Mouse (Mus musculus) midbrain, embryonic 13.5 days (tissue): Measurements from ENCODE around the gene Chrna9. TPM values are rescaled to one million over a fixed set of nuclear protein-coding genes. Genes with fewer than 3 reads are reported as not detected.
"Not testable (repeated sequence)": the region's sequence is repeated elsewhere in the genome, so short reads cannot be mapped to it uniquely, and the experiment has no call there.

Source experiments
- ATAC-seq: fragments of 200-750 bp; cut with Nextera tagmentation; 2 replicates; pipeline ENCODE4 v1.8.0; 2017; ENCODE audit warnings: mild to moderate bottlenecking, moderate TSS enrichment, moderate library complexity
- H3K27ac ChIP-seq: fragments of 300-500 bp; sonication (generic); 2 replicates; pipeline ENCODE4 v1.5.1; 2015; ENCODE audit warnings: inconsistent platforms, mild to moderate bottlenecking, moderate library complexity
- H3K27me3 ChIP-seq: fragments of 300-500 bp; sonication (generic); 2 replicates; pipeline ENCODE4 v1.6.1; 2015; ENCODE audit warnings: mild to moderate bottlenecking, inconsistent platforms
- H3K36me3 ChIP-seq: fragments of 300-500 bp; sonication (generic); 2 replicates; pipeline ENCODE4 v1.6.1; 2015; ENCODE audit warnings: mild to moderate bottlenecking, inconsistent platforms
- H3K4me1 ChIP-seq: fragments of 300-500 bp; sonication (generic); replicated peaks from 2 replicates; pipeline ENCODE4 v1.6.1; 2015; ENCODE audit warnings: inconsistent platforms
- H3K4me2 ChIP-seq: fragments of 300-500 bp; sonication (generic); replicated peaks from 2 replicates; pipeline ENCODE4 v1.6.1; 2015; ENCODE audit warnings: moderate library complexity, mild to moderate bottlenecking, inconsistent platforms
- H3K4me3 ChIP-seq: fragments of 300-500 bp; sonication (generic); replicated peaks from 2 replicates; pipeline ENCODE4 v1.5.1; 2015; ENCODE audit warnings: mild to moderate bottlenecking, inconsistent platforms
- H3K9ac ChIP-seq: fragments of 300-500 bp; sonication (generic); replicated peaks from 2 replicates; pipeline ENCODE4 v1.6.1; 2015; ENCODE audit warnings: mild to moderate bottlenecking, inconsistent platforms
- H3K9me3 ChIP-seq: fragments of 300-500 bp; sonication (generic); 2 replicates; pipeline ENCODE4 v1.6.1; 2016; ENCODE audit warnings: mild to moderate bottlenecking, inconsistent platforms
- WGBS: fragments of 180-500 bp; shearing (Covaris S2); methylation state at CpG from one replicate; pipeline ENCODE4 v1.1.7; 2015; 5-methylcytosine and 5-hydroxymethylcytosine counted together
- polyA plus RNA-seq: library from polyadenylated mRNA; unstranded; fragments of >200 nt; fragmentation: Nextera tagmentation; extraction: Ambion mirVana; gene quantifications from 2 replicates; pipeline ENCODE4 v1.2.1, GENCODE M21; 2015

The Chrna9 gene
- polyA plus RNA-seq, 1 experiment from 2014 or later = not detected

- Histone ChIP-seq H3K9ac (no peak overlapping the region), H3K4me3 (no peak overlapping the region), H3K4me1 (no peaks in the 10 kb centered on the region), H3K27ac (no peak overlapping the region), H3K27me3 (no peaks in the 10 kb centered on the region), H3K4me2 (no peak overlapping the region), H3K9me3 (no peaks in the 10 kb centered on the region), H3K36me3 (no peaks in the 10 kb centered on the region)
- no peak for ATAC-seq
- 73% methylated on average over 12 of the region's 12 CpGs for WGBS
Measured at GRCm38 (mm10) chr5:65967091-65967490, 32.4 kb downstream of the Chrna9 start.

- Histone ChIP-seq H3K4me3 (no peak overlapping the region), H3K4me1 (no peaks in the 10 kb centered on the region), H3K27ac (no peak overlapping the region), H3K36me3 (no peaks in the 10 kb centered on the region), H3K9ac (no peak overlapping the region), H3K4me2 (no peak overlapping the region), H3K27me3 (no peaks in the 10 kb centered on the region), H3K9me3 (no peaks in the 10 kb centered on the region)
- no peak for ATAC-seq
- 96% methylated on average over 3 of the region's 3 CpGs for WGBS
Measured at GRCm38 (mm10) chr5:65968004-65968403, 33.3 kb downstream of the Chrna9 start.

- Histone ChIP-seq H3K4me1 (no peaks in the 10 kb centered on the region), H3K9me3 (no peaks in the 10 kb centered on the region), H3K4me3 (no peak overlapping the region), H3K27ac (no peak overlapping the region), H3K36me3 (no peaks in the 10 kb centered on the region), H3K27me3 (no peaks in the 10 kb centered on the region), H3K4me2 (no peak overlapping the region), H3K9ac (no peak overlapping the region)
- WGBS = 80% methylated on average over 2 of the region's 2 CpGs
- ATAC-seq = no peak
Measured at GRCm38 (mm10) chr5:65973189-65973588, 38.5 kb downstream of the Chrna9 start.

- ATAC-seq = no peak
- no peak overlapping the region for H3K4me2 ChIP-seq
- H3K4me3 ChIP-seq = no peak overlapping the region
- WGBS = 90% methylated on average over 13 of the region's 13 CpGs
- H3K27me3 ChIP-seq = no peaks in the 10 kb centered on the region
- no peak overlapping the region for H3K27ac ChIP-seq
- H3K9ac ChIP-seq = no peak overlapping the region
- no peaks in the 10 kb centered on the region for H3K4me1 ChIP-seq
- H3K36me3 ChIP-seq = no peaks in the 10 kb centered on the region
- no peaks in the 10 kb centered on the region for H3K9me3 ChIP-seq
Measured at GRCm38 (mm10) chr5:65975731-65976130, 41.0 kb downstream of the Chrna9 start.

- no peak overlapping the region for H3K27ac ChIP-seq
- H3K4me1 ChIP-seq = no peaks in the 10 kb centered on the region
- 95% methylated on average over 5 of the region's 5 CpGs for WGBS
- H3K9ac ChIP-seq = no peak overlapping the region
- H3K4me3 ChIP-seq = no peak overlapping the region
- H3K36me3 ChIP-seq = no peaks in the 10 kb centered on the region
- no peak overlapping the region for H3K4me2 ChIP-seq
- 0 out of 2 replicates have a peak, but pooled peaks cover 6% of the 10 kb centered on the region for H3K9me3 ChIP-seq
- no peaks in the 10 kb centered on the region for H3K27me3 ChIP-seq
- no peak for ATAC-seq
Measured at GRCm38 (mm10) chr5:65986426-65986825, 51.7 kb downstream of the Chrna9 start.

GRCm38 (mm10) chr5:65987004-65987403 is 52.3 kb downstream of the Chrna9 start:
- H3K9me3 ChIP-seq, H3K27me3 ChIP-seq, H3K4me2 ChIP-seq, H3K4me3 ChIP-seq, H3K9ac ChIP-seq, ATAC-seq, H3K27ac ChIP-seq, H3K4me1 ChIP-seq, H3K36me3 ChIP-seq: not testable (repeated sequence)
- 72% methylated on average over 3 of the region's 3 CpGs for WGBS

GRCm38 (mm10) chr5:65991191-65991590 is 56.5 kb downstream of the Chrna9 start:
- WGBS = 94% methylated on average over 2 of the region's 2 CpGs
- H3K36me3 ChIP-seq = no peaks in the 10 kb centered on the region
- H3K9me3 ChIP-seq = 0 out of 2 replicates have a peak, but pooled peaks cover 6% of the 10 kb centered on the region
- ATAC-seq = no peak
- H3K4me1 ChIP-seq = no peaks in the 10 kb centered on the region
- no peaks in the 10 kb centered on the region for H3K27me3 ChIP-seq
- no peak overlapping the region for H3K9ac ChIP-seq
- H3K4me2 ChIP-seq = no peak overlapping the region
- no peak overlapping the region for H3K27ac ChIP-seq
- H3K4me3 ChIP-seq = no peak overlapping the region

- Histone ChIP-seq H3K9me3 (no peaks in the 10 kb centered on the region), H3K4me3 (no peak overlapping the region), H3K4me2 (no peak overlapping the region), H3K27me3 (no peaks in the 10 kb centered on the region), H3K4me1 (no peaks in the 10 kb centered on the region), H3K9ac (no peak overlapping the region), H3K27ac (no peak overlapping the region), H3K36me3 (no peaks in the 10 kb centered on the region)
- WGBS = 86% methylated on average over 6 of the region's 6 CpGs
- ATAC-seq = no peak
Measured at GRCm38 (mm10) chr5:65994643-65995042, 59.9 kb downstream of the Chrna9 start.

- Histone ChIP-seq H3K4me2 (no peak overlapping the region), H3K4me3 (no peak overlapping the region), H3K4me1 (no peaks in the 10 kb centered on the region), H3K9ac (no peak overlapping the region), H3K9me3 (no peaks in the 10 kb centered on the region), H3K27me3 (no peaks in the 10 kb centered on the region), H3K27ac (no peak overlapping the region), H3K36me3 (no peaks in the 10 kb centered on the region)
- ATAC-seq = no peak
Measured at GRCm38 (mm10) chr5:65997813-65998212, 63.1 kb downstream of the Chrna9 start.

GRCm38 (mm10) chr5:65999106-65999505 is 64.4 kb downstream of the Chrna9 start:
- 94% methylated on average over 7 of the region's 7 CpGs for WGBS
- no peak overlapping the region for H3K27ac ChIP-seq
- no peak overlapping the region for H3K4me3 ChIP-seq
- ATAC-seq = no peak
- no peaks in the 10 kb centered on the region for H3K27me3 ChIP-seq
- no peak overlapping the region for H3K9ac ChIP-seq
- H3K9me3 ChIP-seq = no peaks in the 10 kb centered on the region
- no peaks in the 10 kb centered on the region for H3K36me3 ChIP-seq
- no peak overlapping the region for H3K4me2 ChIP-seq
- H3K4me1 ChIP-seq = no peaks in the 10 kb centered on the region

- H3K4me2 ChIP-seq = no peak overlapping the region
- 86% methylated on average over 7 of the region's 7 CpGs for WGBS
- H3K9ac ChIP-seq = no peak overlapping the region
- H3K27me3 ChIP-seq = no peaks in the 10 kb centered on the region
- H3K4me3 ChIP-seq = no peak overlapping the region
- ATAC-seq = no peak
- H3K36me3 ChIP-seq = no peaks in the 10 kb centered on the region
- no peaks in the 10 kb centered on the region for H3K4me1 ChIP-seq
- H3K9me3 ChIP-seq = no peaks in the 10 kb centered on the region
- H3K27ac ChIP-seq = no peak overlapping the region
Measured at GRCm38 (mm10) chr5:66000074-66000473, 65.4 kb downstream of the Chrna9 start.

GRCm38 (mm10) chr5:66000567-66001125 is 65.9 kb downstream of the Chrna9 start:
- 78% methylated on average over 6 of the region's 6 CpGs for WGBS
- ATAC-seq = no peak
- Histone ChIP-seq H3K27ac (no peak overlapping the region), H3K9ac (no peak overlapping the region), H3K9me3 (no peaks in the 10 kb centered on the region), H3K4me3 (no peak overlapping the region), H3K36me3 (no peaks in the 10 kb centered on the region), H3K4me1 (no peaks in the 10 kb centered on the region), H3K4me2 (no peak overlapping the region), H3K27me3 (no peaks in the 10 kb centered on the region)

- ATAC-seq = no peak
- WGBS = 81% methylated on average over 5 of the region's 5 CpGs
- no peak overlapping the region for H3K4me2 ChIP-seq
- H3K4me1 ChIP-seq = no peaks in the 10 kb centered on the region
- no peak overlapping the region for H3K9ac ChIP-seq
- no peaks in the 10 kb centered on the region for H3K27me3 ChIP-seq
- no peaks in the 10 kb centered on the region for H3K36me3 ChIP-seq
- no peak overlapping the region for H3K4me3 ChIP-seq
- H3K27ac ChIP-seq = no peak overlapping the region
- no peaks in the 10 kb centered on the region for H3K9me3 ChIP-seq
Measured at GRCm38 (mm10) chr5:66001232-66001631, 66.5 kb downstream of the Chrna9 start.
